Mouse (Mus musculus) kidney, embryonic 14.5 days (tissue): Measurements from ENCODE around the gene Rnf207. TPM values are rescaled to one million over a fixed set of nuclear protein-coding genes. Genes with fewer than 3 reads are reported as not detected.

Source experiments
- ATAC-seq: fragments of 200-750 bp; cut with Nextera tagmentation; 2 replicates; pipeline ENCODE4 v1.8.0; 2017; ENCODE audit warnings: moderate number of reproducible peaks, mild to moderate bottlenecking, moderate TSS enrichment, moderate library complexity; ENCODE audit not compliant: low FRiP score, low TSS enrichment
- H3K27ac ChIP-seq: fragments of 300-500 bp; sonication (generic); 2 replicates; pipeline ENCODE4 v1.5.1; 2014; ENCODE audit warnings: low read depth, mild to moderate bottlenecking, low read length, moderate library complexity, mixed read lengths
- H3K27me3 ChIP-seq: fragments of 300-500 bp; sonication (generic); 2 replicates; pipeline ENCODE4 v1.6.1; 2014; ENCODE audit warnings: mild to moderate bottlenecking, low read length; ENCODE audit not compliant: control insufficient read depth, insufficient read depth
- H3K36me3 ChIP-seq: fragments of 300-500 bp; sonication (generic); 2 replicates; pipeline ENCODE4 v1.6.1; 2014; ENCODE audit warnings: low read length, mixed read lengths; ENCODE audit not compliant: control insufficient read depth, insufficient read depth
- H3K4me1 ChIP-seq: fragments of 300-500 bp; sonication (generic); 2 replicates; pipeline ENCODE4 v1.6.1; 2014; ENCODE audit warnings: low read length, mixed read lengths; ENCODE audit not compliant: control insufficient read depth, insufficient read depth
- H3K4me2 ChIP-seq: fragments of 300-500 bp; sonication (generic); replicated peaks from 2 replicates; pipeline ENCODE4 v1.6.1; 2014; ENCODE audit warnings: low read depth, mild to moderate bottlenecking, low read length
- H3K4me3 ChIP-seq: fragments of 300-500 bp; sonication (generic); 2 replicates; pipeline ENCODE4 v1.5.1; 2014; ENCODE audit warnings: mild to moderate bottlenecking, low read length
- H3K9ac ChIP-seq: fragments of 300-500 bp; sonication (generic); 2 replicates; pipeline ENCODE4 v1.6.1; 2014; ENCODE audit warnings: low read depth, mild to moderate bottlenecking, low read length, moderate library complexity
- H3K9me3 ChIP-seq: fragments of 300-500 bp; sonication (generic); 2 replicates; pipeline ENCODE4 v1.6.1; 2016; ENCODE audit warnings: low read length; ENCODE audit not compliant: control insufficient read depth
- WGBS: fragments of 180-500 bp; shearing (Covaris S2); extraction: QIAGEN DNeasy Blood & Tissue Kit; methylation state at CpG from one replicate; pipeline ENCODE4 v1.1.7; 2014; 5-methylcytosine and 5-hydroxymethylcytosine counted together
- polyA plus RNA-seq: library from polyadenylated mRNA; unstranded; fragments of >200 nt; fragmentation: Nextera tagmentation; extraction: Ambion mirVana; gene quantifications from 2 replicates; pipeline ENCODE4 v1.2.1, GENCODE M21; 2014

Rnf207 gene
- polyA plus RNA-seq, 1 experiment from 2014 or later = 1.1 TPM

- no peak overlapping the region for H3K4me3 ChIP-seq
- 72% methylated on average over 11 of the region's 11 CpGs for WGBS
- H3K4me2 ChIP-seq = no peak overlapping the region
- ATAC-seq = no peak
- H3K27ac ChIP-seq = no peak overlapping the region
- H3K9ac ChIP-seq = no peak overlapping the region
- H3K27me3 ChIP-seq = no peaks in the 10 kb centered on the region
- peaks cover 48% of the 10 kb centered on the region for H3K36me3 ChIP-seq
- no peaks in the 10 kb centered on the region for H3K9me3 ChIP-seq
- H3K4me1 ChIP-seq = peaks cover 21% of the 10 kb centered on the region
Observed at GRCm38 (mm10) chr4:152302012-152302411, 16.8 kb downstream of the Rnf207 start.

DNA sequence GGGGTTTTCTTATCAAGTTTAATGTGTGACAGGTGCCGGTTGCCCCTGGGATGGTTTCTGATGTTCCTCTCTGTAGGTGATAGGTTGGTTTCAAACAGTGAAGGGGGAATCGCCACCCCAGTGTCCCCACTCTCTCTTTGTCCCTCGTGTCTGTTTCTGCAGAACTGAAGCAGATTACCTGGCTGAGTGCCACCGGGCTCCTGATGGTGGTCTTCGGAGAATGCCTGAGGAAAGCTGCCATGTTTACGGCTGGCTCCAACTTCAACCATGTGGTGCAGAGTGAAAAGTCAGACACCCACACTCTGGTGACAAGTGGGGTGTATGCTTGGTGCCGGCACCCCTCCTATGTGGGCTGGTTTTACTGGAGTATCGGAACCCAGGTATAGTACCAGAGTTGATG is 18.4 kb downstream of the Rnf207 start:
- Histone ChIP-seq H3K9ac (no peak overlapping the region), H3K27me3 (no peaks in the 10 kb centered on the region), H3K4me3 (no peak overlapping the region), H3K4me1 (peaks cover 21% of the 10 kb centered on the region), H3K36me3 (peaks cover 48% of the 10 kb centered on the region), H3K9me3 (no peaks in the 10 kb centered on the region), H3K27ac (no peak overlapping the region), H3K4me2 (no peak overlapping the region)
- 93% methylated on average over 8 of the region's 8 CpGs for WGBS
- ATAC-seq = no peak

GRCm38 (mm10) chr4:152298836-152299235 is 20.0 kb downstream of the Rnf207 start:
- Histone ChIP-seq H3K36me3 (peaks cover 34% of the 10 kb centered on the region), H3K4me3 (no peak overlapping the region), H3K9ac (peak overlapping the region; percentile 97; the same call in 1 of the 2 replicates), H3K4me2 (peak overlapping the region; percentile 76; the same call in 1 of the 2 replicates), H3K27ac (no peak overlapping the region), H3K27me3 (0 out of 2 replicates have a peak, but pooled peaks cover 5% of the 10 kb centered on the region), H3K9me3 (no peaks in the 10 kb centered on the region), H3K4me1 (peaks cover 21% of the 10 kb centered on the region)
- no peak for ATAC-seq
- 88% methylated on average over 14 of the region's 14 CpGs for WGBS

DNA sequence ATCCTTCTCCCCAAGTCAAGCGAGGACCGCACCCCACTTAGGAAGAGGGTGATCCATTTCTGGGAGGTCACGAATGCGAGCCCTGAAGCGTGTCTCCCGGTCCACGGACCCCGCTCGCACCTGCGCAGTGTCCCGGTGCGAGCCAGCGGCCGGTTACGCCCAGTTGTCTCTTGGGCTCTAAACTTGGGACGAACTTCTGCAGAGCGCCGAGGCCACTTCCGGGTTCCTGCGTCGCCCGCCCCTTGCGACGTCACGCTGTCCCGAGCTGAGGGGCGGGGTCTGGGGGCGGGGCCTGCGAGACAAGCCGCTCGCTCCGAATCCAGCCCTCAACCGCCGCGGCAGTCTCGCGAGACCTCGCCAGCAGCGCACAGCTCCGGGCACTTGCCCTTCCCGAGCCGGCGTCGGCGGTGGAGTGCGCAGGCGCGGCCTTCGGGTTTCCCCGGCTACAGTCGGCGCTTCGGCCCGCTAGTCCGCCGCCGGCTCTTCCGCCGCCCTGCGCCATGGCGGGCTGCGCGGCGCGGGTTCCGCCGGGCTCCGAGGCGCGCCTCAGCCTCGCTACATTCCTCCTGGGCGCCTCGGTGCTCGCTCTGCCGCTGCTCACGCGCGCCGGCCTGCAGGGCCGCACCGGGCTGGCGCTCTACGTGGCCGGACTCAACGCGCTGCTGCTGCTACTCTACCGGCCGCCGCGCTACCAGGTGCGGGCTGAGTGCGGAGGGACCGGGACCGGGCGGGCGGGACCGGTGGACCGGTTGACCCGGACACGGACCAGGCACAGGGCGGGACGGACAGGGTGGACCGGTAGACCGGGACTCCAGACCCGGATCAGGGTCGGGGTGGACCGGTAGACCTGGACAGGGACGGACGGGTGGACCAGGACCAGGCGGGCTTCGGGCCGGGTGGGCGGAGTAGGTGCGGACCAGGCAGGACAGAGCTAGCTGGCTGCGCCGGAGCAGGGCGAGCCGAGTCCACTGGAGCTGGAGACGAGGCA is 21.6 kb downstream of the Rnf207 start, which contains the start of gene Icmt:
Gene Icmt (plus strand): TSS at position 354 of the 988 bp plus-strand sequence.
- H3K27me3 ChIP-seq = peaks cover 22% of the 10 kb centered on the region
- H3K4me2 ChIP-seq = peak within 1 kb of the TSS; percentile 76
- peak within 1 kb of the TSS; percentile 97 for H3K9ac ChIP-seq
- H3K36me3 ChIP-seq = peaks cover 19% of the 10 kb centered on the region
- H3K27ac ChIP-seq = peak within 1 kb of the TSS; percentile 51; the same call in 1 of the 2 replicates
- peak; percentile 95 for ATAC-seq
- under 1% methylated on average over 115 of the region's 119 CpGs for WGBS
- H3K4me3 ChIP-seq = peak within 1 kb of the TSS; percentile 98
- no peaks in the 10 kb centered on the region for H3K9me3 ChIP-seq
- peaks cover 26% of the 10 kb centered on the region for H3K4me1 ChIP-seq

GRCm38 (mm10) chr4:152296371-152296770 is 22.4 kb downstream of the Rnf207 start:
- H3K36me3 ChIP-seq = peaks cover 15% of the 10 kb centered on the region
- no peak for ATAC-seq
- peak overlapping the region; percentile 98 for H3K4me3 ChIP-seq
- peaks cover 30% of the 10 kb centered on the region for H3K27me3 ChIP-seq
- peak overlapping the region; percentile 51; the same call in 1 of the 2 replicates for H3K9ac ChIP-seq
- H3K4me2 ChIP-seq = peak overlapping the region; percentile 38
- H3K27ac ChIP-seq = peak overlapping the region; percentile 26; the same call in 1 of the 2 replicates
- H3K4me1 ChIP-seq = peaks cover 26% of the 10 kb centered on the region
- WGBS = 14% methylated on average over 8 of the region's 8 CpGs
- no peaks in the 10 kb centered on the region for H3K9me3 ChIP-seq

DNA sequence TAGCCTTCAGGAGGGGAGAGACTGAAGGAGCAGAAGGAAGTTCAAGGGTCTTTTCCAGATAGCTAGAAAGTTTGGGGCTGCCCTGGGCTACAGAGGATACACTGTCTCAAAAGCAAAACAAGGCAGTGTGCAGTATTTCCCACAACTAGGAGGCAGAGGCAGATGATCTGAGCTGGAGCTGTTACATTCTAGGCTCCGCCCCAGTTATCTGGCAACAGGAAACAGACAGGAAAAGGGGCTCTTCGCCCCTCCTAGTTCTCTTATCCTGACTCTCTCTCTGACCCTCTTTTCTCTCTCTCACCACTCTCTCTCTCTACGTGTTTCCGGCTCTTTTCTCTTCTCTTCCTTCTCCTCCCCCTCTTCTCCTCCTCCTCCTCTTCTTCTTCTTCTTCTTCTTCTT is 22.9 kb downstream of the Rnf207 start:
- Histone ChIP-seq H3K4me1 (peaks cover 24% of the 10 kb centered on the region), H3K9ac (no peak overlapping the region), H3K27ac (no peak overlapping the region; the same call in 1 of the 2 replicates), H3K9me3 (no peaks in the 10 kb centered on the region), H3K4me2 (no peak overlapping the region), H3K36me3 (peaks cover 11% of the 10 kb centered on the region), H3K4me3 (no peak overlapping the region), H3K27me3 (peaks cover 34% of the 10 kb centered on the region)
- no peak for ATAC-seq
- WGBS = 37% methylated on average over 4 of the region's 4 CpGs

GRCm38 (mm10) chr4:152294188-152294929 is 24.4 kb downstream of the Rnf207 start:
- H3K4me2 ChIP-seq = no peak overlapping the region
- H3K9me3 ChIP-seq = no peaks in the 10 kb centered on the region
- H3K4me1 ChIP-seq = peaks cover 22% of the 10 kb centered on the region
- ATAC-seq = no peak
- WGBS = 41% methylated on average over 10 of the region's 10 CpGs
- no peaks in the 10 kb centered on the region; the same call in 1 of the 2 replicates for H3K36me3 ChIP-seq
- no peak overlapping the region; the same call in 1 of the 2 replicates for H3K9ac ChIP-seq
- H3K27me3 ChIP-seq = peaks cover 48% of the 10 kb centered on the region
- no peak overlapping the region for H3K4me3 ChIP-seq
- H3K27ac ChIP-seq = peak overlapping the region; percentile 69

DNA sequence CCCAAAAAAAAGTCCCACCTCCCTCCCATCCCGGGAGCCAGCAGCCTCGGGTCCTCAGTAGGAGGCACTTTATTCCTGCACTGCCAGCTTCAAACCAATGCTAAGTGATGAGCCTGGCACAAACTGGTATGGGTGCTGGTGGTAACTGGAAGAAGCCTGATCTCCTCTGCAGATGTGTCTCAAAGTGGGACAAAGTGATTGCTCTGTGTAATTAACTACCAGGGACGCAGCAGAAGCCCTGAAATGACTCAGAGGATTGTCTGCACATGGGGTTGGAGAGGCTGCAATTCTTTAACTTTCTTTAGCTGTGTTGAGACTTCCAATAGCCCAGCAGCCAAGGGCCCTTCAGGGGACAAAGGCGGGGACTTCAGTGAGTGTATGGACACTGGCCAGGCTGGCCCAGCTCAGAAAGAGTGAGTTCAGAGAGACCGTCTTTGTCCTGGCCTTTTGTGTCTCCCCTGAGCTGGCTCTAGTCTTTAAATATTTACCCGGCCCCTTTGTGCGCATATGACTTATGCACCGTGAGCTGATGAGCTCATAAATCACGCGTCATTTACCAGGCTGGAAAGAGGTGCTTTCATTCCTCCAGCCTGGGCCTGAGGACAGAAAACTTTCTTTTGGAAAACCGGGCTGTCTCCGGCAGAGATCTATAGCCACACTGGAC is 26.6 kb downstream of the Rnf207 start:
- peaks cover 63% of the 10 kb centered on the region for H3K27me3 ChIP-seq
- ATAC-seq = no peak
- WGBS = 7% methylated on average over 12 of the region's 12 CpGs

More for the DNA sequence above, 26.6 kb downstream of the Rnf207 start:
- no peak overlapping the region for H3K27ac ChIP-seq
- H3K4me3 ChIP-seq = no peak overlapping the region
- H3K9ac ChIP-seq = no peak overlapping the region
- H3K36me3 ChIP-seq = no peaks in the 10 kb centered on the region
- H3K4me2 ChIP-seq = no peak overlapping the region
- H3K9me3 ChIP-seq = no peaks in the 10 kb centered on the region
- peaks cover 8% of the 10 kb centered on the region; the same call in 1 of the 2 replicates for H3K4me1 ChIP-seq
